Mouse (Mus musculus) stomach, postnatal 0 days (tissue): ENCODE measurements at regions not wholly inside any gene's neighbourhood (a gene's known extent, or its start where the extent isn't known, plus 50 kb on each side); places are given as distances from the start of the nearest gene placed in this dataset.
A peak's percentile ranks its signal among the peaks of the same experiment; 100 is the strongest.

Source experiments
- ATAC-seq: fragments of 200-750 bp; cut with Nextera tagmentation; 2 replicates; pipeline ENCODE4 v1.8.0; 2017; ENCODE audit not compliant: low FRiP score, low TSS enrichment
- DNase-seq: peaks from one replicate; pipeline ENCODE4 v3.0.0-alpha.2; 2016; ENCODE audit warnings: low spot score
- H3K27ac ChIP-seq: fragments of 300-500 bp; sonication (generic); replicated peaks from 2 replicates; pipeline ENCODE4 v1.5.1; 2014; ENCODE audit warnings: mild to moderate bottlenecking, control low read depth
- H3K27me3 ChIP-seq: fragments of 300-500 bp; sonication (generic); 2 replicates; pipeline ENCODE4 v1.6.1; 2014; ENCODE audit warnings: low read length; ENCODE audit not compliant: control insufficient read depth, insufficient read depth
- H3K36me3 ChIP-seq: fragments of 300-500 bp; sonication (generic); 2 replicates; pipeline ENCODE4 v1.6.1; 2014; ENCODE audit warnings: low read length, mixed read lengths; ENCODE audit not compliant: control insufficient read depth, insufficient read depth
- H3K4me1 ChIP-seq: fragments of 300-500 bp; sonication (generic); replicated peaks from 2 replicates; pipeline ENCODE4 v1.6.1; 2014; ENCODE audit warnings: antibody characterized with exemption; ENCODE audit not compliant: control insufficient read depth, insufficient read depth
- H3K4me2 ChIP-seq: fragments of 300-500 bp; sonication (generic); replicated peaks from 2 replicates; pipeline ENCODE4 v1.6.1; 2014; ENCODE audit warnings: low read depth, mild to moderate bottlenecking, control low read depth, moderate library complexity
- H3K4me3 ChIP-seq: fragments of 300-500 bp; sonication (generic); 2 replicates; pipeline ENCODE4 v1.5.1; 2014; ENCODE audit warnings: low read depth, low read length, control low read depth
- H3K9ac ChIP-seq: fragments of 300-500 bp; sonication (generic); 2 replicates; pipeline ENCODE4 v1.6.1; 2014; ENCODE audit warnings: mild to moderate bottlenecking, low read length, control low read depth, mixed read lengths
- H3K9me3 ChIP-seq: fragments of 300-500 bp; sonication (generic); 2 replicates; pipeline ENCODE4 v1.6.1; 2016; ENCODE audit warnings: low read length; ENCODE audit not compliant: control insufficient read depth
- CTCF ChIP-seq: IDR thresholded peaks from 2 replicates; pipeline ENCODE4 v1.5.1; 2016; ENCODE audit warnings: antibody characterized with exemption, low read depth, mild to moderate bottlenecking, moderate library complexity
- EP300 ChIP-seq: optimal IDR thresholded peaks from 2 replicates; pipeline ENCODE3; 2016; ENCODE audit warnings: antibody characterized with exemption
- WGBS: fragments of 180-500 bp; shearing (Covaris S2); extraction: QIAGEN DNeasy Blood & Tissue Kit; methylation state at CpG from one replicate; pipeline ENCODE4 v1.1.7; 2014; 5-methylcytosine and 5-hydroxymethylcytosine counted together

DNA sequence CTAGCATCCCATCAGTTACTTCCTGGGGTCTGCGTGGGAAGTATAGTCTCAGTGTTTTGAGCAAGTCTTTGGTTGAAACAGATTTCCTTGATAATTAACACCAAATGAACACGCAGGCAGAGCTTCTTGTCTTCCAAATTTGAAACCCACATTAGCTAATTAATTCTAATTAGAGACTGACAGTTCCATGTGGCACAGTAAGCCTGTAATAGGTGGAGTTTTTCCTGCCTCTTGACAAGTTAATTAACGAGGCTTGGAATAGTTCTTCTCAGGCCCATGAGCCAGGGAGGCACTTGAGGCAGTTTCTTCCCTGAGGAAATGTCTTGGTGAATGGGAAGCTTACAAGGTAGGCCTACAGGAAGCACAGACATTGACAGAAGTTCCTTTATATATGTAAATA lies 320.4 kb upstream of the Chd6 start:
- Histone ChIP-seq H3K4me1 (no peaks in the 10 kb centered on the region), H3K4me2 (no peak overlapping the region), H3K27me3 (no peaks in the 10 kb centered on the region), H3K36me3 (no peaks in the 10 kb centered on the region), H3K9ac (no peak overlapping the region), H3K9me3 (no peaks in the 10 kb centered on the region), H3K27ac (no peak overlapping the region), H3K4me3 (no peak overlapping the region)
- 58% methylated on average over 3 of the region's 3 CpGs for WGBS
- TF ChIP-seq CTCF (no peak), EP300 (no peak)
- no peak for ATAC-seq
- no peak for DNase-seq

- ATAC-seq = no peak
- no peaks in the 10 kb centered on the region for H3K36me3 ChIP-seq
- peak; percentile 17 for DNase-seq
- no peaks in the 10 kb centered on the region for H3K27me3 ChIP-seq
- H3K4me1 ChIP-seq = no peaks in the 10 kb centered on the region
- H3K4me2 ChIP-seq = no peak overlapping the region
- H3K27ac ChIP-seq = no peak overlapping the region
- whole genome bisulfite sequencing = 26% methylated on average over 3 of the region's 3 CpGs
- TF ChIP-seq EP300 = no peak
- no peak for TF ChIP-seq CTCF
- no peak overlapping the region for H3K4me3 ChIP-seq
- H3K9ac ChIP-seq = no peak overlapping the region
- no peaks in the 10 kb centered on the region for H3K9me3 ChIP-seq
Measured at GRCm38 (mm10) chr2:161425587-161425986, 316.7 kb upstream of the Chd6 start.

DNA sequence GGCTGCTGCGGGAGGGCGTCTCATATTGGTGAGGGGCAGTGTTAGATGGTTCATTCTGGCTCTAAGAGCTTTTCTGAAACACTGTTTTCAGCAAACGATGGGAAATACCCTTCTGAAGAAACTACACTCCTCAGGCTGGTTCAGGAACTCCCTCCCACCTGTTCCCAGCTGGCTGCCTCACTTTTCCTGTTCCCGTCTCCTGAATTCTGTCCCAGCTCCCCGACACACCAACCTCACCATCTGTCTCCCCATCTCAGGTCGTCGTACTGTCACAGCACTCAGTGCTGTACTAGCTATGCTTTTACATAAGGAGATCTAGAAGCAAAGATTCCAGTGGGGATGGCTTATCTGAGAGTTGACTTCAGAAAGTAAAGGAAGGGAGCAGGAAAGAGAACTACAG lies 309.2 kb upstream of the Chd6 start:
- Histone ChIP-seq H3K4me3 (no peak overlapping the region), H3K27ac (no peak overlapping the region), H3K27me3 (no peaks in the 10 kb centered on the region), H3K9me3 (no peaks in the 10 kb centered on the region), H3K4me2 (no peak overlapping the region), H3K36me3 (no peaks in the 10 kb centered on the region), H3K4me1 (no peaks in the 10 kb centered on the region), H3K9ac (no peak overlapping the region)
- no peak for ATAC-seq
- DNase-seq = no peak
- no peak for TF ChIP-seq CTCF
- no peak for TF ChIP-seq EP300
- WGBS = 76% methylated on average over 7 of the region's 7 CpGs

GRCm38 (mm10) chr2:161416218-161416927 lies 307.5 kb upstream of the Chd6 start:
- WGBS = 79% methylated on average over 13 of the region's 13 CpGs
- DNase-seq = no peak
- H3K4me2 ChIP-seq = no peak overlapping the region
- ATAC-seq = no peak
- no peaks in the 10 kb centered on the region for H3K27me3 ChIP-seq
- H3K36me3 ChIP-seq = no peaks in the 10 kb centered on the region
- no peaks in the 10 kb centered on the region for H3K4me1 ChIP-seq
- no peak overlapping the region for H3K9ac ChIP-seq
- H3K4me3 ChIP-seq = no peak overlapping the region
- no peak overlapping the region for H3K27ac ChIP-seq
- TF ChIP-seq EP300 = no peak
- TF ChIP-seq CTCF = no peak
- no peaks in the 10 kb centered on the region for H3K9me3 ChIP-seq

GRCm38 (mm10) chr2:161408306-161408705 lies 299.4 kb upstream of the Chd6 start:
- no peak overlapping the region for H3K27ac ChIP-seq
- no peaks in the 10 kb centered on the region for H3K27me3 ChIP-seq
- H3K9me3 ChIP-seq = no peaks in the 10 kb centered on the region
- no peaks in the 10 kb centered on the region for H3K4me1 ChIP-seq
- no peak overlapping the region for H3K4me2 ChIP-seq
- DNase-seq (no peak), ATAC-seq (no peak)
- WGBS = 79% methylated on average over 1 of the region's 1 CpGs
- H3K36me3 ChIP-seq = no peaks in the 10 kb centered on the region
- no peak overlapping the region for H3K4me3 ChIP-seq
- no peak for TF ChIP-seq EP300
- no peak for TF ChIP-seq CTCF
- no peak overlapping the region for H3K9ac ChIP-seq

- Histone ChIP-seq H3K4me3 (no peak overlapping the region), H3K9ac (no peak overlapping the region), H3K4me2 (no peak overlapping the region), H3K36me3 (no peaks in the 10 kb centered on the region), H3K9me3 (no peaks in the 10 kb centered on the region), H3K27me3 (no peaks in the 10 kb centered on the region), H3K4me1 (no peaks in the 10 kb centered on the region), H3K27ac (no peak overlapping the region)
- WGBS = 58% methylated on average over 1 of the region's 1 CpGs
- ATAC-seq = no peak
- DNase-seq = no peak
- TF ChIP-seq EP300 (no peak), CTCF (peak; percentile 46)
Measured at GRCm38 (mm10) chr2:161405847-161406384, 297.0 kb upstream of the Chd6 start.
